Mouse (Mus musculus): ENCODE measurements at regions not wholly inside any gene's neighbourhood (a gene's known extent, or its start where the extent isn't known, plus 50 kb on each side); places are given as distances from the start of the nearest gene placed in this dataset.
"Not testable (repeated sequence)": the region's sequence is repeated elsewhere in the genome, so short reads cannot be mapped to it uniquely, and the experiment has no call there.

DNA sequence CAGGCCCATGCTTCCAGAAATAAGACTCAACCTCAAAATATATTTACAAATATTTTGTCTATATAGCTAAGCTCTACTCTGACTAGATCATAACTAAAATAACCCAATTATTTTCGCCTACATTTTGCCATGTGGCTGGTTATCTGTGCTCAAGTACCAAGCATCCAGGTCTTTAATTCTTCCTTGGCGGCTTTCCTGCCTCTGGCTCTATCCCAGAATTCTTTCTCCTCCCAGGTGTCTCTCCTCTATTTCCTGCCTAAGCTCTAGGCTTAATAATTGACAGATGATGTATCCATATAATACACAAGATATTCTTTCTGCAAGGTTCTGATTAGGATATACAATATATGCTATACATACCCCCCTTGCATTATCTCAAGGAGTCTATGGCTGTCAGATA, 138.3 kb upstream of the Pou3f3 start:
- H3K9me3 ChIP-seq (replicated peaks; ENCODE audit: control insufficient read depth, low read length), result no peaks in the 10 kb centered on the region
- H3K27ac ChIP-seq (ENCODE audit: low read length), result no peak overlapping the region
- H3K4me3 ChIP-seq (replicated peaks; ENCODE audit: low read length), result no peak overlapping the region
- no peaks in the 10 kb centered on the region for H3K36me3 ChIP-seq (ENCODE audit: control insufficient read depth, insufficient read depth, low read length)
- H3K4me2 ChIP-seq (ENCODE audit: low read depth, low read length), result no peak overlapping the region
- H3K9ac ChIP-seq (ENCODE audit: low read length), result no peak overlapping the region
- H3K4me1 ChIP-seq (ENCODE audit: control insufficient read depth, insufficient read depth, low read length), result no peaks in the 10 kb centered on the region
- no peaks in the 10 kb centered on the region for H3K27me3 ChIP-seq (ENCODE audit: control insufficient read depth, insufficient read depth, low read length)
- no peak for ATAC-seq (ENCODE audit: insufficient read depth, low FRiP score)
- 72% methylated on average over 2 of the region's 2 CpGs for WGBS

DNA sequence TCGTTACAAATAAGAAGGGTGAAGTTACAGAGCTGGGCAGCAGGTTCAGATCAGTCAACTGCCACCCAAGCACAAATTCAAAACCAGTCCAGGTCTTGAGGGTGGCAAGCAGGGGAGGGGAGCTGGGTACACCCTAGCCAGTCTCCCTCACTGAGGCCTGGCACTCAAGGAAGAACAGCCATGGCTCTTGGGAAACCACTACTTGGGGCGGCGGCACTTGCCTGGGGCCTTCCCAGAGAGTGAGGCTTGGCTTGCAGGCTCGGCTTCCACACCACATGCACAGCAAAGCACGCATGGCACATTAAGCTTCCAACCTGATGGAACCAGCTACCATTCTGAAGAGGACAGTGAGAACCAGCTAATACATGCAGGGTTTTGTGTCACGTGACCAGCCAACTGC, 127.9 kb upstream of the Pou3f3 start:
- ATAC-seq (ENCODE audit: insufficient read depth, low FRiP score), result no peak
- 87% methylated on average over 6 of the region's 6 CpGs for WGBS
- no peak overlapping the region for H3K9ac ChIP-seq (ENCODE audit: low read length)
- no peak overlapping the region for H3K4me2 ChIP-seq (ENCODE audit: low read depth, low read length)
- no peaks in the 10 kb centered on the region for H3K27me3 ChIP-seq (ENCODE audit: control insufficient read depth, insufficient read depth, low read length)
- H3K27ac ChIP-seq (ENCODE audit: low read length), result no peak overlapping the region
- H3K4me3 ChIP-seq (replicated peaks; ENCODE audit: low read length), result no peak overlapping the region
- H3K4me1 ChIP-seq (ENCODE audit: control insufficient read depth, insufficient read depth, low read length), result no peaks in the 10 kb centered on the region
- no peaks in the 10 kb centered on the region for H3K9me3 ChIP-seq (replicated peaks; ENCODE audit: control insufficient read depth, low read length)
- no peaks in the 10 kb centered on the region for H3K36me3 ChIP-seq (ENCODE audit: control insufficient read depth, insufficient read depth, low read length)

DNA sequence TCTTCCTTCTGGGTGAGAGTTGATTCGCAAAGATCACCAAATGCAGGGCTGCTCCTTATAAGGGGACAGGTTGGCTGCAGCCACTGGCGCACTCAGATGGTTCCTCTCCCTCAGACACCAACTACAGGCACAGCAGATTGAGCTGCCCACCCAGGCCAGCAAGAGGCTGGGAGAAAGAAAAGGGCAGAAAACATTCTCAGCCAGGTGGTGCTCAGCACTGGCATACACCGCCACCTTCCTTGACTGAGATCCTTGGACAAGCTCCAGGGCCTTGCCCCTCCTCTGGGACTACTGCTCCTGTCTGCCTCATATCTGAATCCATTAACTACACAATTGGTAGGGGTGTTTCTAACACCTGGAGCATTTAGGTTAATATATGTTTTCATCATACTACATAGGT, 110.4 kb upstream of the Pou3f3 start:
- Histone ChIP-seq H3K9ac (ENCODE audit: low read length) (no peak overlapping the region), H3K9me3 (replicated peaks; ENCODE audit: control insufficient read depth, low read length) (no peaks in the 10 kb centered on the region), H3K27me3 (ENCODE audit: control insufficient read depth, insufficient read depth, low read length) (no peaks in the 10 kb centered on the region), H3K4me2 (ENCODE audit: low read depth, low read length) (no peak overlapping the region), H3K4me1 (ENCODE audit: control insufficient read depth, insufficient read depth, low read length) (no peaks in the 10 kb centered on the region), H3K36me3 (ENCODE audit: control insufficient read depth, insufficient read depth, low read length) (no peaks in the 10 kb centered on the region), H3K4me3 (replicated peaks; ENCODE audit: low read length) (no peak overlapping the region), H3K27ac (ENCODE audit: low read length) (no peak overlapping the region)
- ATAC-seq (ENCODE audit: insufficient read depth, low FRiP score), result no peak; the same call in 1 of the 2 replicates
- 87% methylated on average over 3 of the region's 3 CpGs for WGBS

DNA sequence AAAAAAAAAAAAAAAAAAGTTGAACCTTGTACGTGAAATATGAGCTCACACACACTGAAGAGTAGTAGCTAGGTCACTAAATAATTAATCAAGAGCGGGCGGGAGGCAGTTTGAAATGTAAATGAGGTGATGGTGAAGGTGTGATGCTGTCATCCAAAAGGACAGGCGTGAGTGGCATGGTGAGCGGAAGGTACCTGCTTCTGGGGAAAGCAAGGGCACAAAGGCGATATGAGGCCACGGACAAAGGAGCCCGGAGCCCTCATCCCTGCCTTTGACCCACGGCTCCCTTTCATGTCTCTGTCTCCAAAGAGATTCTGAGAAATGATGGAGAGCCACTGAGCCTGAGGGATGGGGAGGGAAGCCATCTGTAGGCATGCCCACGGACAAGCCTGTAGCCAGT, 107.1 kb upstream of the Pou3f3 start:
- H3K4me2 ChIP-seq (ENCODE audit: low read depth, low read length), result no peak overlapping the region
- no peak for ATAC-seq (ENCODE audit: insufficient read depth, low FRiP score)
- WGBS, result 21% methylated on average over 10 of the region's 10 CpGs
- H3K27me3 ChIP-seq (ENCODE audit: control insufficient read depth, insufficient read depth, low read length), result no peaks in the 10 kb centered on the region
- no peak overlapping the region for H3K4me3 ChIP-seq (replicated peaks; ENCODE audit: low read length)
- no peak overlapping the region for H3K9ac ChIP-seq (ENCODE audit: low read length)
- no peaks in the 10 kb centered on the region for H3K4me1 ChIP-seq (ENCODE audit: control insufficient read depth, insufficient read depth, low read length)
- no peaks in the 10 kb centered on the region for H3K9me3 ChIP-seq (replicated peaks; ENCODE audit: control insufficient read depth, low read length)
- H3K36me3 ChIP-seq (ENCODE audit: control insufficient read depth, insufficient read depth, low read length), result no peaks in the 10 kb centered on the region
- H3K27ac ChIP-seq (ENCODE audit: low read length), result no peak overlapping the region

DNA sequence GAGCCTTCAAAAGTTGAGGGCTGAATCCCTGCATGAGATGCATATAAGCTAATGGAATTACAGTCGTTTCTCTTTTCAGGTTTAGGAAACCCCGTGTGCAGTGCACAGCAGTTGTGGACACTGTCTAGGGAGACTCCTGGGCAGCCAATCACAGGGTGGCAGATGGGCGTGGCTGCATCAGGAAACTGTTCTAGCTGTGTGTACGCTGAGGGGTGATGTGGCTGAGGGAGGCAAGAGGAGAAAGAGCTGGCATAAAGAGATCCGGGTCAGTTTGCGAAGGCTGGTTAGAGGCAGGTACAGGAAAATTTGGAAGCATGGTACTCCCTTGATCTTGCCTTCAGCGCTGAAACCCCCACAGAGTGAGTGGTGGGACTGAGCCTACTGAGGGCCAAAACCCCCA, 106.1 kb upstream of the Pou3f3 start:
- no peak for ATAC-seq (ENCODE audit: insufficient read depth, low FRiP score)
- 36% methylated on average over 7 of the region's 7 CpGs for WGBS
- no peak overlapping the region for H3K4me3 ChIP-seq (replicated peaks; ENCODE audit: low read length)
- no peak overlapping the region for H3K9ac ChIP-seq (ENCODE audit: low read length)
- H3K9me3 ChIP-seq (replicated peaks; ENCODE audit: control insufficient read depth, low read length), result no peaks in the 10 kb centered on the region
- no peaks in the 10 kb centered on the region for H3K4me1 ChIP-seq (ENCODE audit: control insufficient read depth, insufficient read depth, low read length)
- H3K4me2 ChIP-seq (ENCODE audit: low read depth, low read length), result no peak overlapping the region
- H3K27me3 ChIP-seq (ENCODE audit: control insufficient read depth, insufficient read depth, low read length), result no peaks in the 10 kb centered on the region
- H3K27ac ChIP-seq (ENCODE audit: low read length), result no peak overlapping the region
- no peaks in the 10 kb centered on the region for H3K36me3 ChIP-seq (ENCODE audit: control insufficient read depth, insufficient read depth, low read length)

DNA sequence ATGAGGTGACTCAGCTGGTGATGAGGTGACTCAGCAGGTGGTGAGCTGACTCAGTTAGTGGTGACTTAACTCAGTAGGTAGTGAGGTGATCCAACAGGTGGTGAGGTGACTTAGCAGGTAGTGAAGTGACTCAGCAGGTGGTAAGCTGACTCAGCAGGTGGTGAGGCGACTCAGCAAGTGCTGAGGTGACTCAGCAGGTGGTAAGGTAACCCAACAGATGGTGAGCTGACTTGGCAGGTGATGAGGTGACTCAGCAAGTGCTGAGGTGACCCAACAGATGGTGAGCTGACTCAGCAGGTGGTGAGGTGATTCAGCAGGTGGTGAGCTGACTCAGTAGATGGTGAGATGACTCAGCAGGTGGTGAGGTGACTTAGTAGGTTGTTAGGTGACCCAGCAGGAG, 103.7 kb upstream of the Pou3f3 start:
- WGBS, result 79% methylated on average over 1 of the region's 1 CpGs
- Histone ChIP-seq H3K27ac (ENCODE audit: low read length) (no peak overlapping the region), H3K9ac (ENCODE audit: low read length) (no peak overlapping the region), H3K9me3 (replicated peaks; ENCODE audit: control insufficient read depth, low read length) (no peaks in the 10 kb centered on the region), H3K4me3 (replicated peaks; ENCODE audit: low read length) (no peak overlapping the region), H3K36me3 (ENCODE audit: control insufficient read depth, insufficient read depth, low read length) (no peaks in the 10 kb centered on the region), H3K4me1 (ENCODE audit: control insufficient read depth, insufficient read depth, low read length) (no peaks in the 10 kb centered on the region), H3K4me2 (ENCODE audit: low read depth, low read length) (no peak overlapping the region), H3K27me3 (ENCODE audit: control insufficient read depth, insufficient read depth, low read length) (no peaks in the 10 kb centered on the region)
- no peak for ATAC-seq (ENCODE audit: insufficient read depth, low FRiP score)

DNA sequence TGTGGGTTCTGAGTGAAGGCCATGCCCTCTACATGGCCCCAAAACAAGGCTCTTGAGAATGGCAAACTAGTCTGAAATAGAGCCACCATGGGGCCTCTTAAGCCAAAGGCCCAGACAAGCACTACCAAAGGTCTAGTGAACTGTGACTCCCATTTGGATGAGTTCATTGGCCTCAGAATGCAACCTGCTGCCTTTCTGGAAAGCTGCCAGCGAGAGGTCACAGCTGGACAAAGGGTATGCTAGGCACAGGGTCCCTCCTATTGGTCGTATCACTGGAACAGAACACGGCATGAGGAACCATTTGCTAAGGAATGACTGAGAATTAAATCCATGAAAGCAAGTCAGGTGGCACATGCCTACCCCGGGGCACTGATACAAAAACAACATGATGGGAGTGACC, 98.5 kb upstream of the Pou3f3 start:
- H3K36me3 ChIP-seq (ENCODE audit: control insufficient read depth, insufficient read depth, low read length), result no peaks in the 10 kb centered on the region
- no peaks in the 10 kb centered on the region for H3K9me3 ChIP-seq (replicated peaks; ENCODE audit: control insufficient read depth, low read length)
- H3K27me3 ChIP-seq (ENCODE audit: control insufficient read depth, insufficient read depth, low read length), result no peaks in the 10 kb centered on the region
- H3K4me3 ChIP-seq (replicated peaks; ENCODE audit: low read length), result no peak overlapping the region
- no peak overlapping the region for H3K4me2 ChIP-seq (ENCODE audit: low read depth, low read length)
- no peak overlapping the region for H3K9ac ChIP-seq (ENCODE audit: low read length)
- no peak for ATAC-seq (ENCODE audit: insufficient read depth, low FRiP score)
- no peaks in the 10 kb centered on the region for H3K4me1 ChIP-seq (ENCODE audit: control insufficient read depth, insufficient read depth, low read length)
- no peak overlapping the region for H3K27ac ChIP-seq (ENCODE audit: low read length)
- WGBS, result 82% methylated on average over 4 of the region's 4 CpGs

DNA sequence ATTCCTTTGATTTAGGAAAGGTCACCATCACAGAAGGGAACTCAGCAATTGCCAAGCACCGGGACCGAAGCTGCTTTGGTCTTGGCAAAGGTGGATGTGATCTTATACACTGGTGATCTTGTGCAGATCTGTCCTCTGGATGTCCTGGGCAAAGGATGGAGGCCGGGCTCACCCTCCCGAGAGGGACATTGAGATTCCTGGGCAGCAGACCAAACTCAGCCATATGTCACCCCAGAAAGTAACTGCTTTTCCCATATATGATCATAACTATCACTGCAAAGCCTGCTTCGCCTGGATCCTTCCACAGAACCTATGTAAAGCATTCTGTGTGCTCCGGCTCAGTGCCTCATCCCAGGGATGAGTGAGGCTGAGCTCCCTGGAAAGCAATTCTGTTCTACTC, 96.3 kb upstream of the Pou3f3 start:
- no peaks in the 10 kb centered on the region for H3K9me3 ChIP-seq (replicated peaks; ENCODE audit: control insufficient read depth, low read length)
- peak; percentile 40; the same call in 1 of the 2 replicates for ATAC-seq (ENCODE audit: insufficient read depth, low FRiP score)
- no peak overlapping the region for H3K9ac ChIP-seq (ENCODE audit: low read length)
- no peaks in the 10 kb centered on the region for H3K4me1 ChIP-seq (ENCODE audit: control insufficient read depth, insufficient read depth, low read length)
- H3K27ac ChIP-seq (ENCODE audit: low read length), result no peak overlapping the region
- 68% methylated on average over 6 of the region's 6 CpGs for WGBS
- no peak overlapping the region for H3K4me3 ChIP-seq (replicated peaks; ENCODE audit: low read length)
- no peaks in the 10 kb centered on the region for H3K27me3 ChIP-seq (ENCODE audit: control insufficient read depth, insufficient read depth, low read length)
- no peaks in the 10 kb centered on the region for H3K36me3 ChIP-seq (ENCODE audit: control insufficient read depth, insufficient read depth, low read length)
- H3K4me2 ChIP-seq (ENCODE audit: low read depth, low read length), result no peak overlapping the region

DNA sequence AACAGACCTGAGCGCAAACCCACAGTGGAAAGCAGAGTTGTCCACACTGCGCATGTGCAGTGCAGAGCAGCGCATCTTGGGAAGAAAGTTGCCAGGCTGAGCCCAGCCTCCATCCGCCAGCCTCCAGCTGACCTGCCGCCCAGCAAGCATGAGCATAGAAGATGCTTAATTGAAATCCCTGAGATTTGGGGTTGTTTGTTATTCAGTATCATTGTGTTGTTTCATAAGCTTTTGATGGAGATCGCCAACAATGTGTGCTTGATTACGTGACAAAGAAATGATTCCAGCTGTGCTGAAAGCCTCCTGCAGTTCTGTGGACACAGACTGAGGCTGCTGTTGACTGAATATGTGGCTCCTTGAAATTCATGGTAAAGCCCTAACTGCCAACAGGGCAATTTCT, 89.3 kb upstream of the Pou3f3 start:
- Histone ChIP-seq H3K27ac (ENCODE audit: low read length) (no peak overlapping the region), H3K9me3 (replicated peaks; ENCODE audit: control insufficient read depth, low read length) (no peaks in the 10 kb centered on the region), H3K4me1 (ENCODE audit: control insufficient read depth, insufficient read depth, low read length) (no peaks in the 10 kb centered on the region), H3K4me2 (ENCODE audit: low read depth, low read length) (no peak overlapping the region), H3K9ac (ENCODE audit: low read length) (no peak overlapping the region), H3K27me3 (ENCODE audit: control insufficient read depth, insufficient read depth, low read length) (no peaks in the 10 kb centered on the region), H3K36me3 (ENCODE audit: control insufficient read depth, insufficient read depth, low read length) (no peaks in the 10 kb centered on the region), H3K4me3 (replicated peaks; ENCODE audit: low read length) (no peak overlapping the region)
- 81% methylated on average over 7 of the region's 7 CpGs for WGBS
- ATAC-seq (ENCODE audit: insufficient read depth, low FRiP score), result no peak

DNA sequence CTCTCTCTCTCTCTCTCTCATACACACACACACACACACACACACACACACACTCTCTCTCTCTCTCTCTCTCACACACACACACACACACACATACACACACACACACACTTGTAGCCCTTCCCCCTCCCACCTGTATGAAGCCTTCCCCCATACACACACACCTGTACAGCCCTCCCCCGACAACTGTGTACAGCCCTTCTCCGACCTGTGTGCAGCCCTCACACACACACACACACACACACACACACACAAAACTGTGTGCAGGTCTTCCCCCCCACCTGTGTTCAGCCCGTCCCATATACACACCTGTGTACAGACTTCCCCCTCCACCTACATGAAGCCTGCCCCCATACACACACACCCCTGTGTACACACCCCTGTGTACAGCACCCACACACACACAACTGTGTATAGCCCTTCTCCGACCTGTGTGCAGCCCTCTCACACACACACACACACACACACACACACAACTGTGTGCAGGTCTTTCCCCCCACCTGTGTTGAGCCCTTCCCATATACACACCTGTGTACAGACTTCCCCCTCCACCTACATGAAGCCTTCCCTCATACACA, 88.0 kb upstream of the Pou3f3 start:
- H3K36me3 ChIP-seq (ENCODE audit: control insufficient read depth, insufficient read depth, low read length); H3K4me3 ChIP-seq (replicated peaks; ENCODE audit: low read length); H3K4me1 ChIP-seq (ENCODE audit: control insufficient read depth, insufficient read depth, low read length); H3K27ac ChIP-seq (ENCODE audit: low read length); H3K9ac ChIP-seq (ENCODE audit: low read length); H3K9me3 ChIP-seq (replicated peaks; ENCODE audit: control insufficient read depth, low read length); H3K4me2 ChIP-seq (ENCODE audit: low read depth, low read length); ATAC-seq (ENCODE audit: insufficient read depth, low FRiP score); H3K27me3 ChIP-seq (ENCODE audit: control insufficient read depth, insufficient read depth, low read length): not testable (repeated sequence)
- 76% methylated on average over 4 of the region's 4 CpGs for WGBS

All from stomach, embryonic 16.5 days (tissue).